Mouse (Mus musculus) G1E (cell line): ENCODE data around the gene Tbxas1. TPM values are rescaled to one million over a fixed set of nuclear protein-coding genes. Genes with fewer than 3 reads are reported as not detected.

Experiments
- ATAC-seq: 2 replicates; pipeline ENCODE4 v1.8.0; 2016; ENCODE audit warnings: mild to moderate bottlenecking; ENCODE audit not compliant: insufficient number of reproducible peaks, poor library complexity, low FRiP score, severe bottlenecking; ENCODE audit errors: extremely low read depth
- DNase-seq: peaks from one replicate; pipeline ENCODE4 v3.0.0; 2012; ENCODE audit warnings: low spot score
- H3K27me3 ChIP-seq: 2 replicates; pipeline ENCODE4 v1.6.1; 2012; ENCODE audit warnings: mild to moderate bottlenecking, low read length, inconsistent platforms; ENCODE audit not compliant: insufficient read depth
- H3K36me3 ChIP-seq: replicated peaks from 2 replicates; pipeline ENCODE3; 2012; ENCODE audit warnings: mild to moderate bottlenecking, inconsistent platforms
- H3K4me1 ChIP-seq: 2 replicates; pipeline ENCODE4 v1.6.1; 2012; ENCODE audit warnings: low read depth, low read length, inconsistent platforms, mixed read lengths; ENCODE audit not compliant: insufficient read depth
- H3K4me3 ChIP-seq: 2 replicates; pipeline ENCODE4 v1.5.1; 2012; ENCODE audit warnings: low read depth, mild to moderate bottlenecking, inconsistent platforms, low read length, moderate library complexity, mixed read lengths
- H3K9me3 ChIP-seq: replicated peaks from 2 replicates; pipeline ENCODE4 v1.6.1; 2012; ENCODE audit warnings: inconsistent platforms
- CTCF ChIP-seq: IDR thresholded peaks from 2 replicates; pipeline ENCODE4 v1.5.1; 2012; ENCODE audit warnings: low read depth, low read length, inconsistent platforms, mixed read lengths
- GATA1 ChIP-seq: IDR thresholded peaks from 2 replicates; pipeline ENCODE4 v1.6.1; 2012; ENCODE audit warnings: borderline replicate concordance, low read length, inconsistent platforms, mixed read lengths
- GATA2 ChIP-seq: IDR thresholded peaks from 2 replicates; pipeline ENCODE4 v1.6.1; 2012; ENCODE audit warnings: low read depth, low read length, inconsistent platforms, borderline replicate concordance
- POLR2AphosphoS5 ChIP-seq: IDR thresholded peaks from 2 replicates; pipeline ENCODE4 v1.6.1; 2012; ENCODE audit warnings: low read depth, low read length, inconsistent platforms; ENCODE audit not compliant: insufficient replicate concordance
- TAL1 ChIP-seq: conservative IDR thresholded peaks from 2 replicates; pipeline ENCODE4 v1.6.1; 2012; ENCODE audit warnings: low read depth, low read length, inconsistent platforms, mixed read lengths
- polyA plus RNA-seq: library from polyadenylated mRNA; stranded (reverse); fragments of >175 nt; gene quantifications from 2 replicates; pipeline ENCODE4 v1.2.3, GENCODE M21; 2012
- total RNA-seq, 2 experiments: library from RNA; stranded (forward) in 1 of 2; stranded (reverse) in 1 of 2; fragments of 200-1000 nt in 1 of 2; fragments of >200 nt in 1 of 2; fragmentation: Nextera tagmentation in 1 of 2; gene quantifications; 2 replicates each; pipeline ENCODE4 v1.2.3; 2014 to 2017

Tbxas1 gene
- total and polyA plus RNA-seq, 3 experiments = 1.2 to 13.2 (median 3.2) TPM

DNA sequence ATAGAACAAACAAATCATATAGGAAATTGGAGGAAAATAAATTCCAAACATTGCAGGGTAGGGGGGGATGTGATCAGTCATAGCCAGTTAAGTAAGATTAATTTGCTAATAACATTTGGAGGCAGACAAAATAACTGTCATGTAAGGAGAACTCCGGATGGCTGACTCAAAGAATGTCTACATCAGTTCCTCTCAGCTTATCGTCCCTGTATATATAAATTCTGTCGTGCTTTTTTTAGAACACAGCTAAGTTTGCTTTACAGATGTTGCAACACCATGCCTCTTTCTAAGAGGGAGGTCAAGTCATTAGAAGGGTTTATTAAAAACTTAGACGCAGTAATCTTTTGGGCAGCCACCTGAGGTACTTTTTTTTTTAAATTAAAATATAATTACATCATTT lies 75.1 kb downstream of the Tbxas1 start:
- TF ChIP-seq GATA1 (no peak), GATA2 (no peak), POLR2AphosphoS5 (no peak), CTCF (no peak), TAL1 (no peak)
- H3K4me1 ChIP-seq = peaks cover 12% of the 10 kb centered on the region
- H3K36me3 ChIP-seq = no peaks in the 10 kb centered on the region
- DNase-seq (no peak), ATAC-seq (no peak)
- H3K4me3 ChIP-seq = no peak overlapping the region
- peaks cover 40% of the 10 kb centered on the region for H3K27me3 ChIP-seq
- 0 out of 2 replicates have a peak, but pooled peaks cover 4% of the 10 kb centered on the region for H3K9me3 ChIP-seq

GRCm38 (mm10) chr6:38950838-38951237 lies 75.6 kb downstream of the Tbxas1 start:
- H3K4me3 ChIP-seq = no peak overlapping the region

GRCm38 (mm10) chr6:38956641-38957040 lies 81.4 kb downstream of the Tbxas1 start:
- no peak for ATAC-seq

More at GRCm38 (mm10) chr6:38950838-38951237, 75.6 kb downstream of the Tbxas1 start:
- no peak for TF ChIP-seq TAL1
- no peak for TF ChIP-seq POLR2AphosphoS5
- no peak for TF ChIP-seq GATA2
- DNase-seq (no peak), ATAC-seq (no peak)
- H3K4me1 ChIP-seq = peaks cover 9% of the 10 kb centered on the region
- H3K36me3 ChIP-seq = no peaks in the 10 kb centered on the region
- H3K27me3 ChIP-seq = peaks cover 39% of the 10 kb centered on the region
- H3K9me3 ChIP-seq = 0 out of 2 replicates have a peak, but pooled peaks cover 4% of the 10 kb centered on the region

DNA sequence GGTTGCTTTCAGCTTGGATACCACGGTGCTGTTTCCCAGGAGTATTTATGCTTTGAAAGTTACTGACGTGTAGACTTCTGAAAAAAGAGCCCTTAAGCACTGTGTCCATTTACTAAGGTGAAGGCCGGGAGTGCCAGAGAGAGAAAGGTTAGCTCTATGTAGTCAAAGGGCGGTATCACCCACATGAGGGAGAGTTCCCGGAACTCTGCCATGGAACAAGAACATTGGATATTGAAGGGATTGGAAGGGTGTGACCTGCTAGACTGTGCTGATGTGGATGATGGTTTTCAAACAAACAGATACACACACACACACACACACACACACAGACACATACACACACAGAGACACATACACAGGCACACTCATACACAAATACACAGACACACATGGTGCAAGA lies 82.0 kb downstream of the Tbxas1 start:
- no peak overlapping the region for H3K4me3 ChIP-seq
- TF ChIP-seq TAL1 = no peak
- TF ChIP-seq GATA1 = no peak
- no peak for TF ChIP-seq GATA2
- no peak for TF ChIP-seq POLR2AphosphoS5
- TF ChIP-seq CTCF = no peak
- no peaks in the 10 kb centered on the region for H3K36me3 ChIP-seq
- peaks cover 8% of the 10 kb centered on the region; the same call in 1 of the 2 replicates for H3K4me1 ChIP-seq
- DNase-seq = no peak
- no peak for ATAC-seq
- H3K9me3 ChIP-seq = no peaks in the 10 kb centered on the region
- peaks cover 49% of the 10 kb centered on the region for H3K27me3 ChIP-seq

More at GRCm38 (mm10) chr6:38956641-38957040, 81.4 kb downstream of the Tbxas1 start:
- Histone ChIP-seq H3K4me1 (peaks cover 8% of the 10 kb centered on the region; the same call in 1 of the 2 replicates), H3K9me3 (no peaks in the 10 kb centered on the region), H3K27me3 (peaks cover 50% of the 10 kb centered on the region), H3K36me3 (no peaks in the 10 kb centered on the region), H3K4me3 (no peak overlapping the region)
- no peak for DNase-seq
- TF ChIP-seq CTCF = no peak
- TF ChIP-seq GATA1 = no peak
- no peak for TF ChIP-seq POLR2AphosphoS5
- TF ChIP-seq TAL1 = no peak
- TF ChIP-seq GATA2 = no peak

- no peak for TF ChIP-seq POLR2AphosphoS5
- no peak for TF ChIP-seq GATA2
- TF ChIP-seq CTCF = no peak
- no peak for TF ChIP-seq TAL1
- TF ChIP-seq GATA1 = no peak
- H3K9me3 ChIP-seq = no peaks in the 10 kb centered on the region
- no peak overlapping the region for H3K4me3 ChIP-seq
- H3K4me1 ChIP-seq = peaks cover 10% of the 10 kb centered on the region; the same call in 1 of the 2 replicates
- H3K36me3 ChIP-seq = no peaks in the 10 kb centered on the region
- peaks cover 51% of the 10 kb centered on the region for H3K27me3 ChIP-seq
- no peak for DNase-seq
- no peak for ATAC-seq
These were observed 84.3 kb downstream of the Tbxas1 start for GRCm38 (mm10) chr6:38959502-38959901.

DNA sequence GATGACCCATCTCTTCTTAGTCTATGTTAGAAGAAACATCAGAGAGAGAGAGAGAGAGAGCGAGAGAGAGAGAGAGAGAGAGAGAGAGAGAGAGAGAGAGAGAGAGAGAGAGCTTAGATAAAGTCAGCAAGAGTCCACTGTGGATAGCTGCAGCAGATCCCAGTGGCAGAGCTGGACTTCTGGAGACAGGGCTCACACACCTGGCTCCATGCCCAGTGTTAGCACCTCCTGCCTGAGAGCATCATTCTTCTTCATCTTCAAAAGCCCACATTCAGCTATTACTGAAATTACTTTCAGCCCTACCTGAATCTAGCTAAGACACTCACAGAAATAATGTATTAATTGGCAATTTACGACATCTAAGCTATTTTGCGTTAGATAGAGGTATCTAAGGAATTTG lies 85.2 kb downstream of the Tbxas1 start:
- no peak for DNase-seq
- Histone ChIP-seq H3K36me3 (no peaks in the 10 kb centered on the region), H3K4me3 (no peak overlapping the region), H3K9me3 (no peaks in the 10 kb centered on the region), H3K27me3 (peaks cover 53% of the 10 kb centered on the region), H3K4me1 (peaks cover 13% of the 10 kb centered on the region; the same call in 1 of the 2 replicates)
- no peak for TF ChIP-seq GATA2
- TF ChIP-seq TAL1 = no peak
- TF ChIP-seq CTCF = no peak
- TF ChIP-seq POLR2AphosphoS5 = no peak
- no peak for TF ChIP-seq GATA1
- ATAC-seq = no peak
